Mouse (Mus musculus): ENCODE data around the gene Pqlc3. TPM values are rescaled to one million over a fixed set of nuclear protein-coding genes. Genes with fewer than 3 reads are reported as not detected.
A peak's percentile ranks its signal among the peaks of the same experiment; 100 is the strongest.

Pqlc3 gene
- 42.5 and 86.2 TPM in 2 replicates for polyA plus RNA-seq (2012; rRNA removed)

- peak within 1 kb of the TSS; percentile 73 for H3K4me3 ChIP-seq (ENCODE audit: extremely low read depth, insufficient read depth, insufficient read length)
- H3K27ac ChIP-seq (ENCODE audit: insufficient read depth, low read length): peak within 1 kb of the TSS; percentile 72
- peak; percentile 69 to 90 for DNase-seq (ENCODE audit: low read depth in 1 of 2, low spot score in 2 of 2)
- H3K27me3 ChIP-seq (ENCODE audit: control insufficient read depth, insufficient read depth, low read length): no peaks in the 10 kb centered on the region
- peaks cover 9% of the 10 kb centered on the region; the same call in 1 of the 2 replicates for H3K4me1 ChIP-seq (ENCODE audit: control insufficient read depth, insufficient read depth, insufficient read length)
- 1% methylated on average over 57 of the region's 57 CpGs for WGBS
- H3K36me3 ChIP-seq (ENCODE audit: control insufficient read depth, insufficient read depth, low read length): no peaks in the 10 kb centered on the region
- TF ChIP-seq POLR2A (IDR thresholded peaks at IDR 0.05; ENCODE audit: low read depth, low read length): no peak; the same call in none of the 2 replicates
- TF ChIP-seq CTCF (IDR thresholded peaks at IDR 0.05; ENCODE audit: extremely low read depth, insufficient read depth, insufficient read length, insufficient replicate concordance): no peak
Measured at GRCm38 (mm10) chr12:16999739-17000497, at the start of gene Pqlc3. Gene Pqlc3, minus strand, starts transcription at chr12:17000408.

- TF ChIP-seq CTCF (IDR thresholded peaks at IDR 0.05; ENCODE audit: extremely low read depth, insufficient read depth, insufficient read length, insufficient replicate concordance): no peak
- TF ChIP-seq POLR2A (IDR thresholded peaks at IDR 0.05; ENCODE audit: low read depth, low read length): no peak
- H3K27ac ChIP-seq (ENCODE audit: insufficient read depth, low read length): no peak overlapping the region
- no peak overlapping the region for H3K4me3 ChIP-seq (ENCODE audit: extremely low read depth, insufficient read depth, insufficient read length)
- H3K27me3 ChIP-seq (ENCODE audit: control insufficient read depth, insufficient read depth, low read length): no peaks in the 10 kb centered on the region
- no peaks in the 10 kb centered on the region for H3K4me1 ChIP-seq (ENCODE audit: control insufficient read depth, insufficient read depth, insufficient read length)
- H3K36me3 ChIP-seq (ENCODE audit: control insufficient read depth, insufficient read depth, low read length): no peaks in the 10 kb centered on the region
- WGBS: 83% methylated on average over 1 of the region's 1 CpGs
- DNase-seq (ENCODE audit: low read depth in 1 of 2, low spot score in 2 of 2): no peak
Measured at GRCm38 (mm10) chr12:17049796-17050195, 49.6 kb upstream of the Pqlc3 start.

- Histone ChIP-seq H3K4me3 (ENCODE audit: extremely low read depth, insufficient read depth, insufficient read length) (no peak overlapping the region), H3K27ac (ENCODE audit: insufficient read depth, low read length) (no peak overlapping the region), H3K27me3 (ENCODE audit: control insufficient read depth, insufficient read depth, low read length) (no peaks in the 10 kb centered on the region), H3K4me1 (ENCODE audit: control insufficient read depth, insufficient read depth, insufficient read length) (no peaks in the 10 kb centered on the region), H3K36me3 (ENCODE audit: control insufficient read depth, insufficient read depth, low read length) (no peaks in the 10 kb centered on the region)
- WGBS: 84% methylated on average over 7 of the region's 7 CpGs
- no peak for TF ChIP-seq CTCF (IDR thresholded peaks at IDR 0.05; ENCODE audit: extremely low read depth, insufficient read depth, insufficient read length, insufficient replicate concordance)
- no peak for TF ChIP-seq POLR2A (IDR thresholded peaks at IDR 0.05; ENCODE audit: low read depth, low read length)
- DNase-seq (ENCODE audit: low read depth in 1 of 2, low spot score in 2 of 2): no peak
Measured at GRCm38 (mm10) chr12:17048979-17049612, 48.9 kb upstream of the Pqlc3 start.

GRCm38 (mm10) chr12:17043311-17043710 lies 43.1 kb upstream of the Pqlc3 start:
- DNase-seq (ENCODE audit: low read depth in 1 of 2, low spot score in 2 of 2): no peak
- H3K27ac ChIP-seq (ENCODE audit: insufficient read depth, low read length): no peak overlapping the region
- no peaks in the 10 kb centered on the region for H3K27me3 ChIP-seq (ENCODE audit: control insufficient read depth, insufficient read depth, low read length)
- no peak overlapping the region for H3K4me3 ChIP-seq (ENCODE audit: extremely low read depth, insufficient read depth, insufficient read length)
- no peaks in the 10 kb centered on the region for H3K4me1 ChIP-seq (ENCODE audit: control insufficient read depth, insufficient read depth, insufficient read length)
- TF ChIP-seq CTCF (IDR thresholded peaks at IDR 0.05; ENCODE audit: extremely low read depth, insufficient read depth, insufficient read length, insufficient replicate concordance) (no peak), POLR2A (IDR thresholded peaks at IDR 0.05; ENCODE audit: low read depth, low read length) (no peak)
- no peaks in the 10 kb centered on the region for H3K36me3 ChIP-seq (ENCODE audit: control insufficient read depth, insufficient read depth, low read length)
- WGBS: 58% methylated on average over 5 of the region's 5 CpGs

GRCm38 (mm10) chr12:17040567-17040966 lies 40.4 kb upstream of the Pqlc3 start:
- Histone ChIP-seq H3K27me3 (ENCODE audit: control insufficient read depth, insufficient read depth, low read length) (no peaks in the 10 kb centered on the region), H3K4me3 (ENCODE audit: extremely low read depth, insufficient read depth, insufficient read length) (no peak overlapping the region), H3K4me1 (ENCODE audit: control insufficient read depth, insufficient read depth, insufficient read length) (no peaks in the 10 kb centered on the region), H3K36me3 (ENCODE audit: control insufficient read depth, insufficient read depth, low read length) (no peaks in the 10 kb centered on the region), H3K27ac (ENCODE audit: insufficient read depth, low read length) (no peak overlapping the region)
- no peak for DNase-seq (ENCODE audit: low read depth in 1 of 2, low spot score in 2 of 2)
- WGBS: 29% methylated on average over 1 of the region's 1 CpGs
- TF ChIP-seq CTCF (IDR thresholded peaks at IDR 0.05; ENCODE audit: extremely low read depth, insufficient read depth, insufficient read length, insufficient replicate concordance): no peak
- TF ChIP-seq POLR2A (IDR thresholded peaks at IDR 0.05; ENCODE audit: low read depth, low read length): no peak

- 45% methylated on average over 2 of the region's 2 CpGs for WGBS
- H3K27me3 ChIP-seq (ENCODE audit: control insufficient read depth, insufficient read depth, low read length): no peaks in the 10 kb centered on the region
- H3K4me1 ChIP-seq (ENCODE audit: control insufficient read depth, insufficient read depth, insufficient read length): no peaks in the 10 kb centered on the region
- no peaks in the 10 kb centered on the region for H3K36me3 ChIP-seq (ENCODE audit: control insufficient read depth, insufficient read depth, low read length)
- no peak overlapping the region for H3K27ac ChIP-seq (ENCODE audit: insufficient read depth, low read length)
- no peak for DNase-seq (ENCODE audit: low read depth in 1 of 2, low spot score in 2 of 2)
- no peak overlapping the region for H3K4me3 ChIP-seq (ENCODE audit: extremely low read depth, insufficient read depth, insufficient read length)
- no peak for TF ChIP-seq POLR2A (IDR thresholded peaks at IDR 0.05; ENCODE audit: low read depth, low read length)
- no peak for TF ChIP-seq CTCF (IDR thresholded peaks at IDR 0.05; ENCODE audit: extremely low read depth, insufficient read depth, insufficient read length, insufficient replicate concordance)
Measured at GRCm38 (mm10) chr12:17039415-17039814, 39.2 kb upstream of the Pqlc3 start.

GRCm38 (mm10) chr12:17038246-17038645 lies 38.0 kb upstream of the Pqlc3 start:
- Histone ChIP-seq H3K27ac (ENCODE audit: insufficient read depth, low read length) (no peak overlapping the region), H3K4me3 (ENCODE audit: extremely low read depth, insufficient read depth, insufficient read length) (no peak overlapping the region), H3K4me1 (ENCODE audit: control insufficient read depth, insufficient read depth, insufficient read length) (no peaks in the 10 kb centered on the region), H3K36me3 (ENCODE audit: control insufficient read depth, insufficient read depth, low read length) (no peaks in the 10 kb centered on the region), H3K27me3 (ENCODE audit: control insufficient read depth, insufficient read depth, low read length) (no peaks in the 10 kb centered on the region)
- WGBS: 91% methylated on average over 6 of the region's 6 CpGs
- DNase-seq (ENCODE audit: low read depth in 1 of 2, low spot score in 2 of 2): no peak
- no peak for TF ChIP-seq CTCF (IDR thresholded peaks at IDR 0.05; ENCODE audit: extremely low read depth, insufficient read depth, insufficient read length, insufficient replicate concordance)
- TF ChIP-seq POLR2A (IDR thresholded peaks at IDR 0.05; ENCODE audit: low read depth, low read length): no peak
